Mouse (Mus musculus): Measurements from ENCODE around the gene Met.

- TF ChIP-seq POLR2A (IDR thresholded peaks at IDR 0.05; ENCODE audit: insufficient read depth, low read depth, low read length) (no peak), CTCF (IDR thresholded peaks at IDR 0.05) (no peak), EP300 (IDR thresholded peaks at IDR 0.05; ENCODE audit: insufficient read depth, low read depth, low read length) (no peak)
Observed at GRCm38 (mm10) chr6:17522917-17523316, 59.3 kb downstream of the Met start.

All from heart, adult 2 months (tissue).